Mouse (Mus musculus): Measurements from ENCODE around the gene Cbx4. TPM values are rescaled to one million over a fixed set of nuclear protein-coding genes. Genes with fewer than 3 reads are reported as not detected.

The Cbx4 gene
- total RNA-seq, 2 experiments from 2014 or later: 57.3 to 59.4 TPM

DNA sequence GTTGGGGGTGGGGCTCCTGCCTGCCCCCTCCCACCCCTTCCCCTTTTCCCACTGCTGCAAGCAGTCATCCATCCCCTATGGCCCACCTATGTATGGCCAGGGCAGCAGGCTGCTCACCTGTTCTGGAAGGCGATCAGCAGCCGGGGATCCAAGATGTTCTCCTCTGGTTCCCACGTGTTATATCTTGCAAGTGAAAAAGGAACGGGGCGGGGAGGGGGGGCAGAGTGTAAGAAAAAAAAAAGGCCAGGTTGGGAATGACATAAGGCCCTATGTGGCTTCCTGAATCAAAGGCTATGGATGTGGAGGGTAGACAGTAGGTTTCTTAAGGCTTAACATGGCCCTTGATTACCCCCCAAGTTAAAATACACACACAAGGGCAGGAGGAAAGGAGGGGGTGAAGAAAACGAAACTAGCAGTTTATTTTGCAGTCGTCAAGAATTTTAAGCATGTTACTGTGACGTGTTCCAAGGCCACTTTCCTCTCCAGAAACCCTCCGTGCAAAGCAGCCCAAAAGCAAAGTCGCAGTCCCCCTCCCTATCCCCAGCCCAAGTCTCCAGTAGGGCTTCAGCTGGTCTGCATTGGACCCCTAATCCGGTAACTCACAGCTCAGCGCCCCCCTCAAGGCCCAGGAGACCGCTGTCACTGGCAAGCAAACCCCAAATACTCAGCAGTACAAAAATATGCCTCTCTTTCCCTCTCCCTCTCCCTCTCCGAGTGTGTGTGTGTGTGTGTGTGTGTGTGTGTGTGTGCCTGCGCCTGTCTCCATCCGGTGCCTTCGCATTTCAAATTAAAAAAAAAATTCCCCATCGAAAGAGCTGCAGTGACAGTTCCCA lies 1.4 kb downstream of the Cbx4 start:
- DNase-seq: peak; percentile 33 to 48

DNA sequence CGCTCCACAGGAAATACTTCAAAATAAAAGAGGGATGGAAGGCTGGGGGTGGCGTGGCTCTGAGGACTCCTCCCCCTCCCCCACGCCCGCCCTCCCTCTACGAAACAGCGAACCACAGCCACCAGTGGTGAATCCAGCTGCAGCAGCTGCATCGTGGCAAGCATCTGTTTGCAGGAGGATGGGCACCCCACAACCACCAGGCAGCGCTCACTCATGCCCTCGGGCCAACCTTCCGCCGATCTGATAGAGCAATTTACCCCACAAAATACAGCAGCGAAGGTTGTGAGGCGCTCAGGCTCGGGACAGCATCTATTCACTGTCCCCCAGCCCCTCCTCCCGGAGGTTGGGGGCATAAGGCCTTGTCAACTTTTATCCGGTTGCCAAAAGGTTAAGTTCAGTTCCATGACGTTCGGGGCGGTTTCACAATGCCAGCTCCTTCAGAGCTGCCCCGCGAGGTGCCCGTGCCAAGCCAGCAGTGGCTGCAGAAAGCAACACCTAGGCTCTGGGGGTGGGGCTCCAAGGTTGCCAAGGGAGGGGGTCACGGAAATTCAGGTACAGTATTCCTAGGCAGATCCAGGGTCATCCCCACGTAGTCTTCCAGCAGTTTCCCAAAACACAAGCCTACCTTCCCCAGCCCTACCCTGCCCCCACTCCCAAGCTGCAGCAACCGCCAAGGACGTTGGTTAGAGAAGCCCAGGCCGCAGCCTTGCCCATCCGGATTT lies 2.1 kb downstream of the Cbx4 start:
- peak in 1 of 2 experiments; percentile 49 for DNase-seq

DNA sequence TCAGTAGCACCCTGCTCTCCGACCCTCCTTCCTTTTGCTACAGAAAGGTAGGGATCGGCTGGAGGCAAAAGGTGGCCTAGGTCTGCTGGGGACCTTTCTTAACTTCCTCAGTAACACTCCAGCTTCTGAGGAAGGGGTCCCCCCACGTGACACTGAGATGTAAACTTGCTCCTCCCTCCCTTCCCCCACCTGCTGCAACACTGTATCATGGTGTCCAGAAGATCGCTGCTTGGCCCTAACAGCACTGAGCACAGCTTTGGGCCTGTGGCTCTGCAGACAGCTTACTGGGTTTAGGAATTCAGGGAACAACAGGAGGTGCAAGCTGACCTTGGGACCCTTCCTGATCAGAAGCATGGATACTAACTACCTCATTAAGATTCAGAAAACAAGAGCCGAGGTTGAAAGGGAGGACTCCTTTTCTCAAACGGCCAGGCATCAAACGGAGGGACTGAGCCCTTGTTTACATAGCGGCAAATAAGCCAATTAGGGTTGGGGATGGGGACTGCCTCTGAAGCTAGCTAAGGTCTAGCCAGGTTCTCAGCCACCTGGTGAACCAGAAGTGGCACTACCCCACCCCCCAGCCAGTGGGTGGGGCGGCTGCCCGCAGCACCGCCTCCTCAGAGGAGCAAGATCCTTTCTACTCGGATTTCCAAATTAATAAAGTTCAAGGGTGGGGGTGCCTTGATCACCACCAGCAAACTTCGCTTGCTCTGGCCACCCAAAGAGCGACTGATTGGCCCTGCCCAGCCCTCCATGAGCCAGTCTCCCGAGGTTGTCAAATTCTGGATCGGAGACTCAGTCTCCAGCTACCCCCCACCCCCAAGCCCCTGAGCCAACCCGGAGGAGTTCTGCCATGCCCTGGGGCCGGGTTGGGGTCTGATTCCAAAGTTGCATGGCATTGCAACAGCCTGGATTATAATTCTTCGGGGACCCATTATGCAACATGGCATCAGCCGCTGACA lies 3.1 kb downstream of the Cbx4 start:
- no peak for DNase-seq

DNA sequence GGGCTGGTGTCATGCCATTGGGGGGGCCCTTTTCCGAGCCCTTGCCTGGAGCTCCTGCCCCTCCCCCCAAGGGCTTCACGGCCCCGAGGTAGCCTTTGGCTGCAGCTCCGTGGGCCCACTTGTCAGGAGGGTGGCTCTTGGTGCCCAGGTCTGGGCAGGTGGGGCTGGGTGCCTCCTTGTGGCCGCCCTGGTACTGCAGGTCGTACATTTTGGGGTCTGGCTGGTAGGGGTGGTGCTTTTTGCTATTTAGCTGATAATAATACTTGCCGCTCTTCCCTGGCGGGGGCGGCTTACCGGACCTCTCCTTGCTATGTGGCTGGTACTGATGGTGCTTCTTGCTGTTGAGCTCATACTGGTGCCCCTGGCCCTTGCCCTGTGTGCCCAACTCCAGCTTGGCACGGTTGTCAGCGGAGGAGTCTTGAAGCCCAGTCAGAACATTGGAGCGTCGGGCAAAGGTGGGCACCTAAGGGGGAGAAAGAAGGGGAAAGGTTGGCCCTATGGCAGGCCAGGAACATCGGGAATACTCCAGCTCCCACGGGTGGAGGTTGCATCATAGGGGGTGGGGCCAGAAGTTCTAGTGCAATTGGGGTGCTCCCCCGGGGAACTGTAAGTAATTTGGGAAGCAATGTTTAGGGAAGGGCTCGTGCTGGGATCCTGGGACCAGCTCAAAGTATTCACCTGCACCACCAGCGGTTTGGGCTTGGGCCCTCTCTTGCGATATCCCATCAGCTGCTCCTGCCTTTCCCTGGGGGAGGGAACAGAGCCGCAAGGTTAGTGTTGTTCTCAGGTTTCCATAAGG lies 4.0 kb downstream of the Cbx4 start:
- peak in 1 of 2 experiments; percentile 30 for DNase-seq

DNA sequence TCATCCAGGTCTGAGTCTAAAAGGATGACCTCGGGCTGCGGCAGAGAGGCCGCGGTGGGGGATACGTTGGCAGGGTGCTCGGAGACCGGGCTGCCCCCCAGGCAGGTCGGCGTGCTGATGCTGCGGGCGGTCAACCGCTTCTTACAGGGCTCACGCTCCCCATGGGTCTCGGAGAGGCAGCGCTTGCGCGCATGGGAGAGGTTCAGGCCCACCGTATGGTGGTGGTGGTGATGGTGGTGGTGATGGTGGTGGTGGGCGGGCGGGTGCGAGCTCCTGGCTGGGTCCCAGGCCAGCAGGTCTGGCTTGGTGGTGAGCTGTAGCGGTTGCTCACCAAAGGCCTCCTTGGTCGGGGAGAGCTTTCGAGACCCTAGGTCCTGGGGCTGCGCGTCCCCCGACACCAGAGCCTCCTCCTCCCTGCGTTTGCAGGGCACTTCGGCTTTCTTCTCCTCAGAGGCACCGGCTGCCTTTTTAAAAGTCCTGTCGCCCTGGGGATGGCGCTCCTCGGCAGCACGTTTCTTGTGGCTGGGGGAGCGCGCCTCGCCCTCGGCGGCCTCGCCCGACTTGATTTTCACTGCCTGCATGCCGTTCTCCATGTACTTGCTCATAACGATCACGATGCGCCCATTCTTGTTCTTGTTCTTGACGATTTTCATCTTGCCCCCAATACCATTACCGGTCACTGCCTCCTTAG lies 4.7 kb downstream of the Cbx4 start:
- DNase-seq: no peak

DNA sequence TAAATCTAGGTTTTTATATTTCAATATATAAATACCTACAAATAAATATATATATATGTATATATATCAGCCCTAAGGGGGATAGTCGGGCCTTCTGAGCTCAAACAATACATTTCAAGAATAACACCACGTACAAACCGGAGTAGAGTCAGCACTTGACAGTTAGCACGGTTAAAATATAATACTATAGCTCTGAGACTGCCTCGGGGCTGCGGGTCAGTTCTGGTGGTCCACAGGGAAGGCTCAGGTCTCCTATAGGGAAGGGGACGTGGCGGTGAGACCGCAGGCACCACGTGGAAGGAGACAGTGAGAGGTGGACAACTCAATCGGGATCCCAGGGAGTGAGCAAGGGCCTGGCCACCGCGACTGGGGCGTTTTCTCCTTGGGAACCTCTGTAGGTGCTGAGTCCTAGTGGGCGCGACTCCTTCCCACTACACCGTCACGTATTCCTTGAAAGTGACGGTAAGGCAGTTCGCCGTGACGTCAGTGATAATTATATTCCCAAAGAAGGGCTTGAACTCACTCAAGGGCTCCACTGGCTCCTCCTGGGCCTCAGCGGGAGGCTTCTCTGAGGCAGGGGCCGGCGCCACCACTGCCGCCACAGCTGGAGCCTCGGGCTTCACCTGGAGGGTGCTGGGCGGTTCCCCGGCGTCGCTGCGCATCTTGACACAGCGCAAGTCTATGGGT lies 5.4 kb downstream of the Cbx4 start:
- no peak for DNase-seq

DNA sequence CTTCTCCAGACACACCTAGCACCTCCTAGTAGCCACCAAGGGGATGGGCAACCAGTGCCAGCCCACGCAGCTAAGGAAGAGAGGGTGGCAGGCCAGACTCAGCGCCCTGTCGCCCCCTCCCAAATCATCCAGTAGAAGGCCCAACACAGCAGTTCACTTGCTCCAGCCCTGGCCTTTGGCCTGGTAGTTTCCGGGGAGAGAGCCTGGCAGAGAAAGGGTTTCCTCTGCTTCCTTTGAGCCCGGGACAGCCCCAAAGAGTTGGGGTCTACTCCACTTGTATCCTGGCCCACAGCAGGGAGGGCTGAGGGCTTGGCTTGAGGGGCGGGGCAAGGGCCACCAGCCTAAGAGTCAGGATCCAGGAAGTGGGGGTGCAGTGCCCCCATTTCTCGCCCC lies 6.6 kb downstream of the Cbx4 start:
- DNase-seq: no peak

DNA sequence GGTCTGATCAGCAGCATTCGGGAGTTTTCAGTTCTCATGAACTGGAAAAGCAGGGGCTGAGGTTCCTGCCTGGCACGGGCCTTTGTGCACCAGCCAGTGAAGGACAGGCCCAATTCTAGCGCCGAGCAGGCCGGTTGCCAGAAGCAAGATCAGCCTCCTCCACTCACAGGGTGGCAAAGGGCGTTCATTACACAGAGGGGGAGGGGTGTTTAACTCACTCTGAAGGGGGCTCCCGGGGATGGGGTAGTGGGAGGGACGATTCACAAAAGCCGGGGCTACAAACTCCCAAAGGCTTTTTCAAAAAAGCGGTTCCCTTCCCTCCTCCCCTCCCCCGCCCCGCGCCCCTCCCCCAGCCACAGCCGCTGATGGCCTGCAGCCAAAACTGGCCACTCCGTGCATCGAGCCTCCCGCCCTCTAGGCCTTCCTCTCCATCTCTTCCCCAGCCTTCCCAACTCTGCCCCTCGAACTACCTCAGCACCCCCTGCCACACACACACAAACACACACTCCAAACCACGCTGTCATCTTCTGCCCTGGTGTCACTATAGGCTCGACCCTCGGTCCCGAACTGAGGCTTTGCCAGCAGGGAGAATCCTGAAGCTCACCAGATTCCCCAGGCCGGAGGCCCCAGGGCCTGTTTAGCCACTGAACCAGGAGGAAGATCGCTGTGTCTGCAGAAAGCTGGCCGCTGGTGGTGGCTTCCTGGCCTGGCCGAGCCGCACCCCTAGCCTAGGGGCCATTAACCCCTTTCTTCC lies 7.2 kb downstream of the Cbx4 start:
- DNase-seq: peak in 1 of 2 experiments; percentile 53

DNA sequence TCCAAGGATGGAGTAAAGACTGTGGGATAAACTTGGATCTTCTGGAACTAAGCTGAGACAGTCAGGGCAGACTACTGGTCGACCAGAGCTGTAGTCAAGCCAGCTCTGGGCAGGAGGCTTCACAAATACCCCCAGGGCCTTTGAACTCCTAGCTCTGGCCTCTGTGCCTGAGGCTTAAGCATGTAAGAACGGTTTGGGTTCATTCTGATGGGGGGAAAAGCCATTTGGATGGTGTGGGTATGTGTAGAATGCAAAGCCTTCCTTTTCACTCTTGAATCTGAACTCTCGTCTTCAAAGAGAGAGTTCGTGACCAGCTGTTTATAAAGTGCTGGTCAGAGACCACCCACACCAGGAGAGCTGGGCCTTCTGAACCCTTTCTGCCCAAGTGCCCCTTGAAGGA lies 8.3 kb downstream of the Cbx4 start:
- DNase-seq: no peak

DNA sequence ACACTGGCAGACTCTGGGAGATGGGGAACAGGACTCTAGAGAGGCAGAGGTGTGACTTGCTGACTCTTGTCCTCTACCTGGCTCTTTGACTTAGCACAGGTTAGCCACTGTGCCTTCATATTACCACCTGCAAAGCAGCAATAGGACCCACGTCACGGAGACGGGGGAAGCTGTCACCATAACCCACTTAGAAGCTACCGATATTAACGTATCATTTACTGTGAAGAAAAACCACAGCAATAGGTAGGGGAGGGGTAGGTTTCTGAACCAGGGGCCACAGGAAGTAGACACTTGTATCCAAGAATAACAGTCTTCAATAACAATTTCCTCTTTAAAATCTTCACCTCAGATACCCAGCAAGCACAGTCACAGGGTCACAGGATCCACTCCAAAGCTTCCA lies 10.2 kb downstream of the Cbx4 start:
- no peak for DNase-seq

DNA sequence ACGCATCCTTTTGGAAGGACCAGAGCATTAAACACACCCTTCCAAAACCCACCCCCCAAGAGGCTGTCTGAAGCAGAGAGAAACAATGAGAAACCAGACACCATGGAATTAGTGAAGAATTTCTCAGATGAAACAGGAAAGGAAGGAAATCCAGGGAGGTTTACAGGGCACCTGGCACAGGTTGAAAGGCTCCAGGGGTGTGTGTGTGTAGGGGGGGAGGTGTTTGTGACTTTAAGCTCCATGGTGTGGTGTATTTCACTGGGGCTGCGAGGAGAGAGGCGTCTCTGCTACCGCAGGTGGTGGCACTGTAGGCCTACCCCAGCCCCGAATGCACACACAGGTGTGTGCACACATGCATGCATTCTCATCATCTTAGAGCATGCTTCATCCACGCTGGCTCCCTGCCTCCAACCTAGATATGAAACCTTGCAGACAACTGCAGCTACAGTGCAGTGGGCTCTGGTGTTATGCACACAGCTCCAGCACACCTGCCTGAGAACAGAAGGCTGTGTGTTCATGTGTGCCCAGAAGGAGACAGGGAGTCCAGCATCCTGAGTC lies 12.1 kb downstream of the Cbx4 start:
- DNase-seq: no peak

DNA sequence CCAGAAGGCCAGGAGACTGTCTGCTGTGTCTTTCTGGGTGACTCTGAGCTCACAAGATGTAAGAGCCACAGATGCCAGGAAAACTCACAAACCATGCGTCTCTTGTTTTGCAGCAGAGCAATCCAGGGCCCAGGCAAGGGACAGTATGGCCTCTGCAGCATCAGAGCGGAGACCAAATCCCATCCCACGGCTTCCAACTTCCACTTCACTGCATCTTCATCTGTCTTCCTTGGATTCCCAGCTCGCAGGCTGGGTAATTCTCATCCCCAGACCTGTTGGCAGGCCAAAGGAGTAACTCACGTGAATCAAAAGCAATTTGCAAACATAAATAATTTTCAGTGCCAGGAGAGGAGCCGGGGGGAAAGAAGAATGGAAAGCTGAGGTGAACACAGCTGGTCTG lies 13.0 kb downstream of the Cbx4 start:
- DNase-seq: no peak

DNA sequence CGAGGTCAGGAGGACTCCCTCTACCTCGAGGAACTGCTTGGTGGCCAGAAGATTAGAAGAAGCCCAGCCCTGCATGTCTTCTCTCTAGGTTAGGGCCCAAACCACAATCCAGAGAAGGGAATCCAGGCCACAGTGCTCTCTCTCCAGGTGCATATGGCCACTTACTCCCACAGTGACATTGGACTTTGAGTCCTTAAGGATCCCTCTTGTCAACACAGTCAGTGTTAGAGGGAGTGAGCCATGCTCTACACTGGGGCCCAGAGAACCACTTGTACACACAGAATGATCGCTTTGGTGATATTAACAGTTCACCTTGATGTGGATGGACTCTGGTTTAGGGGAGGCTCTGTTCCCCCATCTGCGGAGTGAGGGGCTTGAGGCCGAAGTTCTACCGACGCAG lies 13.8 kb downstream of the Cbx4 start:
- DNase-seq: no peak

DNA sequence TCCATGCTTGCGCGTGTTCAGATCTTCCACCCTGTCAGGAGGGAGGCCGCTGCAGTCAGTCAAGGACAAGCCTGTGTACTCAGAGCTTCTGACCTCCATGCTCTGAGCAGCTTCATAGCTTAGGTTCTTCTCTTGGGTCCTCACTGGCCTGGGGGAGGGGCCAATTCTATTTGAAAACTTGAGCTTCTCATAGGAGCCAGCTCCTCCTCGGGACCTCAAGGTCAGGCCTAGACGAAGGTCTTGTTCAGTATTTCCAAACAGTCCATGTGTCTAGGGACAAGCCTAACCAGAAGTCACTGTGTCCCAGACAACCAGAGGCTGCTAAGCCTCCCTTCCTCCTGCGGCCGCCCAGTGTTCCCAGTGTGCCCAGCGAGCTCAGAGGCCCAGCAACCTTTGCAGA lies 19.2 kb downstream of the Cbx4 start:
- no peak for DNase-seq

DNA sequence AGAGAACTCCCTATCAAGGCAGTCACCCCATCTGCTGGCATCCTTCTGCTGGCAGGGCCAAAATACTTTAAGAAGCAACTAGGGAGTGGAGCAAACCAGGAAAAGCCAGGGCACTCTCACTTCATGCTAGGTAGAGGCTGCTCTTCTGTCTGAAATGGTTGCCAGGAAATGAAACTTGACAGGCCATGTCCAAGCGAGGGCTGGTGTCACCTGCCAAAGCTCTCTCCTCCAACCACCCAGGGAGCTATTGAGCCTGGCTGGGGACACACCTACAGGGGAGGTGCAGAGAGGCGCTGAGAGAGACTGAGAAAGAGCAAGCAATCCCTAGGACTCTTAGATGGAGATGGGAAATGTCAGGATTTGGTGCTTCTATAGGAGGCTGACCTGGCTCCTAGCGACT lies 26.8 kb downstream of the Cbx4 start:
- no peak for DNase-seq

DNA sequence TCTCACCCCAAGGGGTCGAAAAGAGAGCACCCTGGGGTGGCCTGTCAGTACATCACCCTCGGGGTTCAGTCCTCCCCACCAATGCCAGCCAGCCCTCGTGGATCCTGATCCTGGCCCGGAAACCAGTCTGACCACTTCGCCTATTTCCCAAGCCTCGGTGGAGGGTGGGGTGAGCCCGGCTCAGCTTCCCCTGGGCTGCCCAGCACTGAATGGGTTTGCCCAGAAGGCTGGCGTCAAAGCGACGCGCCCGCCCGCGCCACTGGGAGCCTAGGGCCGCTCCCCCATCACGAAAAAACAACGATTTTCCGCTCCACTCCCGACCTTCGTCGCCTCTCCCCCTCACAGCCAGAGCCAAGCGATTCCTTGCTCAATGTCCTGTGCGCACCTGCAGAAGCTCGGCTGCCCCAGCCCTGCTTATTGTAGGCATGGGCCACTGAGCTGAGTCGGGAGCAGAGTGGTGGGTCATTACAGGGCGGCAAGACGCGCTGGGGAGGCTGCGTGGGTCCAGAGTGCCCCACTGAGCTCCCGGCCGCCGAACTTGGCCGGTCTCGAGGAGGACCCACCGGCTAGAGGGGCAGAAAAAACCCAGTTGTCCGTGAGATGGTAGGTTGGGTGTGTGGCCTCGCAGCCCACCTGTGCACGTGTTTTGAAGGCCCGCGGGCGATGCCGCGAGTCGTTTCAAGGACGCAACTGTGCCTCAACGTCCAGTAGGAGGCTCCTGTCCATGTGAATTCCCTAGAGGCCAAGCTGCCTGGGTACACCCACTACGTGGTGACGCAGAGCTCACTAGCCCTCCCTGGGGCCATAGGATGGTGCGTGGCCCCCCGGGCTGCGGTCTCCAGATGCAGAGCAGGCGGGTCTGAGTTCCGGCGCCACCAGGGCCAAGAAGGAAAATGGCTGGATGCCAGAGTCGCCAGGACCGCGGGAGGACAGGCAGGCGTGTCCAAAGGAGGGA lies 27.7 kb downstream of the Cbx4 start:
- DNase-seq: no peak

DNA sequence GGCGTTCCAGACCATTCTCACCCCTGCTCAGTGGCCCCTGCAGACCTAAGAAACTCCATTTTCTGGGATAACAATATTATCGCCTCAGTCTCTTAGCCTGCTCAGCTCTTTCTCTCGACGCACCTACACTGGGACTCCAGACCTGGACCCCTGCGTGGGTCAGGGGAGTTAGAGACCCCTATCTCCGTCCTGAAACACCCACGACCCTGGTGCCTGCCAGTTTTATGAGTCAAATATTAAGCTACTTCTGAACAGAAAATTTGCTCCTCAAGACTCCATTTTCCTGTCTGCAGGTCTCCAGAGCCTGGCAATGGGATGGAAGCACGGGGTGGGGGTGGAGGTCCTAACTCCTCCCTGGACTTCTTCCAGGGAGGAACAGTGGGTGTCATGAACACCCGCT lies 28.7 kb downstream of the Cbx4 start:
- DNase-seq: no peak
